Mouse (Mus musculus) adrenal gland, adult 10 weeks (tissue): ENCODE results near the gene Daglb. TPM values are rescaled to one million over a fixed set of nuclear protein-coding genes. Genes with fewer than 3 reads are reported as not detected.

Experiments used
- polyA plus RNA-seq: library from polyadenylated mRNA; stranded (reverse); fragments of 350-450 nt; fragmentation: Illumina TruSeq; extraction: RNeasy Lipid Tissue Mini Kit (QIAGEN cat#74804); gene quantifications from one replicate; pipeline ENCODE4 v1.2.3, GENCODE M21; 2014; ENCODE audit warnings: low read depth, low replicate concordance

The Daglb gene
- polyA plus RNA-seq, result 2.9 TPM

GRCm38 (mm10) chr5:143464100-143464756, at the start of gene Daglb:
TSS of gene Daglb (plus strand) at chr5:143464584.

GRCm38 (mm10) chr5:143527486-143528307, 63.3 kb downstream of the Daglb start, which contains the start of gene Rac1:
TSS of gene Rac1 (minus strand) at chr5:143528036.

Other genes with a start within 250 kb of the Daglb start
- gene Spdye4a, start 237.7 kb upstream of the Daglb start, polyA plus RNA-seq, result not detected
- 15.7 TPM for gene Zfp12, start 229.4 kb upstream of the Daglb start, polyA plus RNA-seq
- gene Zfp316, start 194.6 kb upstream of the Daglb start, polyA plus RNA-seq, result 0.87 TPM
- not detected for gene Zfp853, start 171.0 kb upstream of the Daglb start, polyA plus RNA-seq
- 2.2 TPM for gene E130309D02Rik, start 149.2 kb upstream of the Daglb start, polyA plus RNA-seq
- 7.6 TPM for gene Zdhhc4, start 135.3 kb upstream of the Daglb start, polyA plus RNA-seq
- not detected for gene Grid2ip, start 107.2 kb upstream of the Daglb start, polyA plus RNA-seq
- gene Kdelr2, start 60.7 kb upstream of the Daglb start, polyA plus RNA-seq, result 75.5 TPM
- 549 TPM for gene Rac1, start 63.5 kb downstream of the Daglb start, polyA plus RNA-seq
- gene Cyth3, start 157.9 kb downstream of the Daglb start, polyA plus RNA-seq, result 266 TPM